Mouse (Mus musculus) thymus, postnatal 25 days (tissue): Measurements from ENCODE around the gene Tbx1.
"Not testable (repeated sequence)": the region's sequence is repeated elsewhere in the genome, so short reads cannot be mapped to it uniquely, and the experiment has no call there.

Experiments
- DNase-seq: peaks from one replicate; pipeline ENCODE4 v3.0.0; 2022

Tbx1 gene

GRCm38 (mm10) chr16:18547891-18548290 is 42.6 kb downstream of the Tbx1 start:
- no peak for DNase-seq

- DNase-seq = no peak
These were observed 47.2 kb downstream of the Tbx1 start for GRCm38 (mm10) chr16:18543151-18543829.

GRCm38 (mm10) chr16:18539281-18539680 is 51.2 kb downstream of the Tbx1 start:
- no peak for DNase-seq

GRCm38 (mm10) chr16:18537407-18537990 is 53.0 kb downstream of the Tbx1 start:
- no peak for DNase-seq

- DNase-seq = not testable (repeated sequence)
These were observed 57.4 kb downstream of the Tbx1 start for GRCm38 (mm10) chr16:18533061-18533460.
